Mouse (Mus musculus) kidney, adult 9 months (tissue): ENCODE results near the gene Slco3a1.

Source experiments
- DNase-seq: peaks from one replicate; pipeline ENCODE4 v3.0.0; 2022

Slco3a1 gene

GRCm38 (mm10) chr7:74484024-74484385 lies 70.6 kb downstream of the Slco3a1 start:
- DNase-seq = no peak

DNA sequence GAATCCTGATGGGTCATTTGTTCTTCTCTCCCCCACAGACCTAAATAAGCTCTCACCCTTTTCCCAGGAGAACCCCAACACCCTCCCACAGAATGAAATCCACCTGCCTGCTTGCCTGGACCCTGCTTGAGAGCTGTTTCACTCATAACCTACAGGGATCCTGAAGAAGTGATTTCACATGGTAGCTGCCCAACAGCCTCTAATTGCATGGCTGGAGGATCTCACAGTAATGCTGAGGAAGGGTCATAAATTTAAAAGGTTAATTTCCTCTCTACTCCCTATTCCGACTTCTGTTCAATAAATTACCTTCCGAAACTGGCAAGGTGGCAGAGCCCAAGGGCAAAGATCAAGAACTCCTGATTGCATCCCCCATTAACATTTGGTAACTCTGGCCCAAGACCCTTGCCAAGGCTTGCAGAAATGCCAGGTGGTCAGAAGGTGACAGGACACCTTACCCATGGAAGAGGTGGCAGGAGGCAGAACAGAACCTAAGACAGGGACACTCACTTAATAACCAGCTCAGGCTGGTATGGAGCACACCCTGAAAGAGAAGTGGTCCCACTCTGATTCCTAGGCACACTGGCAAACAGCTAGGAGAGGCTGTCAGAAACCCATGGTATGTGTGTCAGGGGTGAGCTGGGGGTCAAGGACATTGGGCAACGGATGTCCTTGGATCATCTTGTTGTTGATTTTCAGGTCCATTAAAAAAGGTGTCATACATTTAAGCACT lies 71.1 kb downstream of the Slco3a1 start:
- no peak for DNase-seq

GRCm38 (mm10) chr7:74471740-74472139 lies 82.8 kb downstream of the Slco3a1 start:
- no peak for DNase-seq

DNA sequence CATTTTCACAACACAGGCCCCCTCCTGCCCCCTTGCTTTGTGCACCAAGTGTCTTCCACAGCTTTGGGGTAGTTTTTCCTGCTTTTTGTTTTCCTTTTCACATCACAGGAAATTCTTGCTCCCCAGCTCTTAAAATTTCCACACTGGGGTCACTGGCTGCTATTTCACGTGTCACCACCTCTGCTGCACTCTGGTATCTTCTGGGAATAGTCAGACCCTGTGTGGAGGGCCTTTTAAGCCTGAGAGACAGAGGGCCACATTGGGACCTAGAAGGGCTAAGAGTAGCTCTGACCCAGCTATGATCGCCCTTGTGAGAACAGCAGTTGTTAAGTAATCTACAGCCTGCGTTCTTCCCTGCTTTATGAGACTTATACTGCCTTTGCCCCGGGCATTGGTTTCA lies 87.7 kb downstream of the Slco3a1 start:
- DNase-seq = peak; percentile 41

DNA sequence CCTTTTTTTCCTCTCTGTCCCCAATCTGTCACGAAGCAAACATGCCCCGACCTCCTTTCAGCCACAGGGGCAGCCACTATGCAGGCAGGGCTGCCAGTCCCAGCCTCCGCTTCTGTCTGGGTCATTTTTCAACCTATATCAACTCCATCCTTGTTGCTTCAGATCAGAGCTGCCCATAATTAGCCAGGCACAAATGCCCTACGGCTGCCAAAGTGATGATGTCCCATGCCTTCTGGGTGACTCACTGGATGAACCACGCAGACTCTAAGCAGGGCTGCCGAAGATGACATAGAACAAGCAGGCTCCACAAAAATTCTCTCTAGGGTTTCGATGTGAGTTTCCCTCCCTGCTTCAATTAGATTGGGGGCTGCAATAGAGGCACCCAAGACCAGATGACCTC lies 89.9 kb downstream of the Slco3a1 start:
- no peak for DNase-seq

- DNase-seq = no peak
Observed at GRCm38 (mm10) chr7:74462451-74462850, 92.1 kb downstream of the Slco3a1 start.

DNA sequence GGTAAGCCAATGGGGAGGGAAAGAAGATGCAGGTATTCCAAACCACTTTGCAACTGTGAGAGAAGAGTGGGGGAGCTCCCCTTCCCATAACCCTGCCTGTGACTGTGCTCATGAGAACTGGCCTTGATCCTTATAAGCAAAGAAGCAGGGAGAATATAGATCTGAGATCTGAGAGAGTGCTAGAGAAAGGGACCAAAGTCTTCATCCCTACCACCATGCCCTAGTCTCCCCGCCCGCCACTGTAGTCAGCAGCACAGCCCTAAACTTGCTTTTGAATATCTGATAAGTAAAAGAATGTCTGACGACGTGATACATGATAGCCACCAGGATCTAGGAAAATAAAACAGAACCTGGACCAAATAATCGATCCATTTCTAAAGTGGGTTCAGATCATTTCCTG lies 92.8 kb downstream of the Slco3a1 start:
- DNase-seq = no peak

- DNase-seq = no peak
Observed at GRCm38 (mm10) chr7:74461146-74461545, 93.4 kb downstream of the Slco3a1 start.

DNA sequence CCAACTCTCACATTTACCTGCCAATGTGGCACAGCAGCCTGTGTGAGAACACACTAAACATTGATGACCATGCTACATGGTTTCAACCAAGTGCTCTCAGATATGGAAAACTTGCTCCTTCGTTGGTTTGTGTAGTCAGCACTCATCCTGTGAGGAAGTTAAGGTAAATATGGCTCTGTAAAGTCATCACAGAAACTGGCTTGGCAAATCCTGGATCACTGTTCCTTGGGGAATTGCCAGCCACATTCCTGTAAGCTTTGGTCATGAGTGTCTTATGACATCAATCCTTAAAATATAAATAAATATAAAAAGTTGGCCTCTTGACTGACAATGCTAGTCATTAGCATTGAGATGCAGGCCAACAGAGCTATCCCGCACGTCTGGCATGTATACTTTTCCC lies 94.8 kb downstream of the Slco3a1 start:
- no peak for DNase-seq

DNA sequence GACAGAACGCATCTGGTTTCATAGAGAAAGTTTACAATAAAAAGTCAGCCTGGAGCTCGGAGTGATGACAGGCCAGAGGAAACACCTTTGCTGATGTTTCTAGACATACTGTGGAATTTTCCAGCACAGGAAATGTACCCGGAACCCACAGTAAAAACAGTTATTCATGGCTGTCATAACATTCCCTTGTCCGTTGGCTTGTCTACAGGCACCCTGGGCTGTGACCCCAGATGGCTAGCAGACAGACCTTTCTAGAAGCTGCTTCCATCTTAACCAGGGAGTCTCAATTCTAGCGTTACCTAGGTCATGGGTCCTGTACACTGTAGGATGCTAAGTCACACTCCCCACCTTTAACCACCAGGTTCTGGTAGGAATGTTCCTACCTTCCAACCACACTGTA lies 95.3 kb downstream of the Slco3a1 start:
- peak; percentile 49 for DNase-seq

- DNase-seq = peak; percentile 57
Observed at GRCm38 (mm10) chr7:74458475-74459221, 95.9 kb downstream of the Slco3a1 start.

GRCm38 (mm10) chr7:74457347-74457975 lies 97.1 kb downstream of the Slco3a1 start:
- DNase-seq = no peak

- DNase-seq = no peak
Observed at GRCm38 (mm10) chr7:74456781-74457180, 97.8 kb downstream of the Slco3a1 start.

GRCm38 (mm10) chr7:74451047-74451446 lies 103.5 kb downstream of the Slco3a1 start:
- no peak for DNase-seq

DNA sequence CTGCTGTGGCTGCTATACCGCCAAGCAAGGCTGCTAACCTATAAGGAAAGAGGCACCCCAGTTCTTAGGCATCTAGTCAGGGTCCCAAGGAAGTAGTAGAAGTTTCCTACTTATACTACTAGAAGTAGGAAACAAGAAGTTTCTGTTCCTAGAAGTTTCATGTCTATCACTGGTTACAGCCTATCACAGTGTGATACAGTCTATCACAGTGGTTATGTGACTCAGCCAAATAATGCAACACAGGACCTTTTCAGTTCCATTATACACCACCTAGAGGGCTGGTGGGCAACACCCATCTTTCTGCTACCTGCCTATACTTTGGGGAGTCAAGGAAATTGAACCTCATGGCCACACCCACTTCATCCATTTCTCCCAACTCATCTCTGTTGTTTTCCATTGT lies 104.8 kb downstream of the Slco3a1 start:
- no peak for DNase-seq

- no peak for DNase-seq
Observed at GRCm38 (mm10) chr7:74447781-74448180, 106.8 kb downstream of the Slco3a1 start.

DNA sequence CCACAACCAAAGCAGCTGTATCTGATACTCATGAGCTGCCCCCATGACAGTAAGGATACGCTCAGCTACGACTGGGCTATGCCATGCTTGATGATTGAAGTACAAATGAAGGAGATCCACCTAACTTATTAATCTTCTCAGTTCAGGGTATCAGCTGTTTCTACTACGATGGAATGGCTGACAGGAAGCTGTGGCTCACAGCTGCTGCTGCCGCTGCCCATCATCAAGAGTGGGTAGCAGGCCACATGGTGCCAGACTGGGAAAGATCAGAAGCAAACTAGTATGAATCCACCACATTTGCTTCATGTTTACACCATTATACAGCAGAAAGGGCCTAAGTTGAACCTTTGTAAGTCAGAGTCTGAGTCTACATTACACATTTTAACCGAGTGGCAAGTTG lies 109.4 kb downstream of the Slco3a1 start:
- no peak for DNase-seq

- no peak for DNase-seq
Observed at GRCm38 (mm10) chr7:74442380-74442779, 112.2 kb downstream of the Slco3a1 start.

GRCm38 (mm10) chr7:74437534-74437933 lies 117.0 kb downstream of the Slco3a1 start:
- no peak for DNase-seq

GRCm38 (mm10) chr7:74436642-74437041 lies 117.9 kb downstream of the Slco3a1 start:
- no peak for DNase-seq

DNA sequence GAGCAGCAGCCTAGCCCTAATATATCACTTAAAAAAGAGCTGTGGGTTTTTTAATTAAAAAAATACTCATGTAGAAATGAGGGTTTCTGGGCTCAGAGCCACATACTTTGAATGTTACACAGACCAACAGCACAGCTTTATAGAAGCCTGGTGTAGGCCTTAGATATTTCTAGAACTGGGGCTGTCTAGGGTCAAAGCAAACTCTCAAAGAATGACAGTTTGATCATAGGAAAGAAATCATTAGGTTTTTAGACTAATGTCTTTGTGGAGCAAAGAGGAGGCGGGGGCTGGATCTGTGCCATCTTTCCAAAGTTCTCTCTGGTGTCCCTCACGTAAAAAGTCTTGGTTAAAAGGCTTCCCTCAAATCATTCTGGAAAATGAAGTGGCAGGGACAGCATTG lies 121.6 kb downstream of the Slco3a1 start:
- DNase-seq = peak; percentile 70

GRCm38 (mm10) chr7:74429252-74429651 lies 125.3 kb downstream of the Slco3a1 start:
- DNase-seq = no peak

GRCm38 (mm10) chr7:74427135-74427534 lies 127.4 kb downstream of the Slco3a1 start:
- DNase-seq = no peak

DNA sequence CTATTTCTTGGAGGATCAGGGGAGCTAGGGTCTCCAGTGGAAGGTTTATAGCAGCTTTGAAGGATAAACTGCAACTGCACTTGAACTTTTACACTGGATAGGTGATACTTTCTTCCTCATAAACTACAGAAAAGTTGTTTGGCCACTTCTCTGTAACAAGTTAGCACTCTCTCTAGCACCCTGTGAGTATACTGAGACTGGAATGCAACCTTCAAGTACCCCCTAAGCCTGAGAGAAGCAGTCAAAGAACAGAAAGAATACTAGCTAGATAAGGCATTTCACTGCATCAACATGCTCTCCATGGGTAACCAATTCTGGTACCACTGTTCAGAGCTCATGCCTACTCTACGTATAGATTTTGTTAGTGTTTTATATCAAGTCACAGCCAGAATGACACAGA lies 128.6 kb downstream of the Slco3a1 start:
- DNase-seq = no peak
